In genomic region chr16:18347931-18348600, GRCm38 (mm10) we compare ENCODE assay signal across 8 mouse cellular contexts. TPM values are rescaled to one million over a fixed set of nuclear protein-coding genes. Genes with fewer than 3 reads are reported as not detected.
DNase-seq lines count a peak whose midpoint lies in the region; ATAC-seq lines count a peak whose summit lies in the region.

TSS of gene Tango2 (minus strand) at chr16:18348103.
TSS of gene Arvcf (plus strand) at chr16:18348182.

- DNase-seq in adrenal gland, adult (ENCODE audit: inconsistent age in 2 of 2, low spot score in 1 of 2), result peak; percentile 94 to 97
- DNase-seq in embryo, embryonic 11 days, result peak; percentile 95
- DNase-seq in gastrocnemius, postnatal 36 days, result peak; percentile 83 to 86
- DNase-seq in left cerebral cortex, postnatal 14 days (ENCODE audit: low spot score in 2 of 2), result peak; percentile 95
- DNase-seq in mesoderm, embryonic 11.5 days (ENCODE audit: low read depth, low spot score), result peak; percentile 93
- DNase-seq in right cerebral cortex, postnatal 25 days, result peak; percentile 93
- peak; percentile 88 to 89 for DNase-seq in urinary bladder, postnatal 4 days (ENCODE audit: low spot score in 2 of 2)

- peaks cover 18% of the 10 kb centered on the region for H3K4me1 ChIP-seq in intestine, embryonic 15.5 days (replicated peaks)

- peak within 1 kb of the TSS; percentile 68 for H3K9ac ChIP-seq in intestine, embryonic 15.5 days

- no peaks in the 10 kb centered on the region for H3K36me3 ChIP-seq in intestine, embryonic 15.5 days

- no peaks in the 10 kb centered on the region for H3K9me3 ChIP-seq in intestine, embryonic 15.5 days

- ATAC-seq in intestine, embryonic 15.5 days, result peak; percentile 89

- H3K27ac ChIP-seq in intestine, embryonic 15.5 days, result no peak within 1 kb of the TSS

- peak within 1 kb of the TSS; percentile 76 for H3K4me3 ChIP-seq in intestine, embryonic 15.5 days (replicated peaks)

- H3K27me3 ChIP-seq in intestine, embryonic 15.5 days (replicated peaks), result peaks cover 12% of the 10 kb centered on the region

- peak within 1 kb of the TSS; percentile 98 for H3K4me2 ChIP-seq in intestine, embryonic 15.5 days (replicated peaks)

- intact Hi-C loops in gastrocnemius, postnatal 36 days (cut with DNase I), result loop anchor here (5.0 kb wide), 1 partner anchor 269 kb away; no protein-coding TSS in a partner anchor
- intact Hi-C loops in left cerebral cortex, postnatal 14 days (cut with DNase I), result loop anchor here (5.0 kb wide), 2 partner anchors 79 to 269 kb away; partner anchors contain the start of genes Comt and Txnrd2

- WGBS in intestine, embryonic 15.5 days, result 1% methylated on average over 44 of the region's 44 CpGs

RNA-seq across cellular contexts. Expression of gene Tango2, which starts in this region (rescaled TPM):
- total RNA-seq in gastrocnemius, postnatal 36 days (2021), result 10 to 100 TPM; 40.3 to 51.5 TPM
- 43.0 and 49.4 TPM in 2 replicates for polyA plus RNA-seq in intestine, embryonic 15.5 days (2015; fragmentation: Nextera tagmentation; extraction: Ambion mirVana)
- total RNA-seq in left cerebral cortex, postnatal 14 days (2021), result 100 to 1,000 TPM; 122 to 135 TPM

RNA-seq across cellular contexts. Expression of gene Arvcf, which starts in this region (rescaled TPM):
- total RNA-seq in gastrocnemius, postnatal 36 days (2021), result 10 to 100 TPM; 10.2 to 14.3 TPM
- polyA plus RNA-seq in intestine, embryonic 15.5 days (2015; fragmentation: Nextera tagmentation; extraction: Ambion mirVana), result 21.7 and 22.1 TPM in 2 replicates
- 10 to 100 TPM; 41.4 to 42.3 TPM for total RNA-seq in left cerebral cortex, postnatal 14 days (2021)
